Mouse (Mus musculus) granulocyte monocyte progenitor cell, adult 5-6 weeks (primary cell): ENCODE results near the gene Trpc4ap. TPM values are rescaled to one million over a fixed set of nuclear protein-coding genes. Genes with fewer than 3 reads are reported as not detected.
A peak's percentile ranks its signal among the peaks of the same experiment; 100 is the strongest.

Source experiments
- ATAC-seq: replicated peaks from 2 replicates; pipeline ENCODE4 v1.8.0; 2016; ENCODE audit warnings: mild to moderate bottlenecking, moderate TSS enrichment, inconsistent platforms; ENCODE audit not compliant: poor library complexity, severe bottlenecking
- total RNA-seq, 2 experiments: library from RNA; stranded (forward) in 1 of 2; stranded (reverse) in 1 of 2; fragments of 200-712, 200-1000 nt in 1 of 2; fragments of >200 nt in 1 of 2; fragmentation: Nextera tagmentation in 1 of 2; gene quantifications; 2 replicates each; pipeline ENCODE4 v1.2.3; 2014 to 2017

Gene Trpc4ap
- total RNA-seq, 2 experiments from 2014 or later = 89.2 to 106 TPM

GRCm38 (mm10) chr2:155695316-155695715 is 3.1 kb upstream of the Trpc4ap start:
- ATAC-seq = no peak

- ATAC-seq = no peak
These were observed 2.4 kb upstream of the Trpc4ap start for GRCm38 (mm10) chr2:155694564-155694963.

GRCm38 (mm10) chr2:155693136-155693535 is 952 bp upstream of the Trpc4ap start:
- ATAC-seq = no peak

- ATAC-seq = no peak
These were observed 855 bp downstream of the Trpc4ap start for GRCm38 (mm10) chr2:155691336-155691722.

GRCm38 (mm10) chr2:155689211-155689610 is 3.0 kb downstream of the Trpc4ap start:
- no peak for ATAC-seq

GRCm38 (mm10) chr2:155687746-155688145 is 4.4 kb downstream of the Trpc4ap start:
- no peak for ATAC-seq

- no peak for ATAC-seq
These were observed 5.6 kb downstream of the Trpc4ap start for GRCm38 (mm10) chr2:155686572-155686971.

GRCm38 (mm10) chr2:155683821-155684220 is 8.4 kb downstream of the Trpc4ap start:
- no peak for ATAC-seq

GRCm38 (mm10) chr2:155683137-155683536 is 9.0 kb downstream of the Trpc4ap start:
- peak; percentile 42 for ATAC-seq

- peak; percentile 43; the same call in 1 of the 2 replicates for ATAC-seq
These were observed 10.3 kb downstream of the Trpc4ap start for GRCm38 (mm10) chr2:155681874-155682273.

GRCm38 (mm10) chr2:155681194-155681593 is 11.0 kb downstream of the Trpc4ap start:
- no peak for ATAC-seq

GRCm38 (mm10) chr2:155680591-155680990 is 11.6 kb downstream of the Trpc4ap start:
- ATAC-seq = peak; percentile 87

GRCm38 (mm10) chr2:155679586-155680110 is 12.5 kb downstream of the Trpc4ap start:
- no peak for ATAC-seq

- no peak for ATAC-seq
These were observed 17.1 kb downstream of the Trpc4ap start for GRCm38 (mm10) chr2:155675118-155675517.

GRCm38 (mm10) chr2:155673546-155673945 is 18.6 kb downstream of the Trpc4ap start:
- ATAC-seq = peak; percentile 46; the same call in 1 of the 2 replicates

GRCm38 (mm10) chr2:155671236-155671635 is 20.9 kb downstream of the Trpc4ap start:
- no peak for ATAC-seq

GRCm38 (mm10) chr2:155668461-155668860 is 23.7 kb downstream of the Trpc4ap start:
- 0 out of 2 replicates have a peak, but pooled peaks have one; percentile 42 for ATAC-seq

GRCm38 (mm10) chr2:155667881-155668280 is 24.3 kb downstream of the Trpc4ap start:
- no peak for ATAC-seq

GRCm38 (mm10) chr2:155663910-155664460 is 28.2 kb downstream of the Trpc4ap start:
- no peak for ATAC-seq

GRCm38 (mm10) chr2:155663097-155663496 is 29.1 kb downstream of the Trpc4ap start:
- ATAC-seq = no peak

GRCm38 (mm10) chr2:155662390-155662789 is 29.8 kb downstream of the Trpc4ap start:
- no peak for ATAC-seq

GRCm38 (mm10) chr2:155655759-155656372 is 36.3 kb downstream of the Trpc4ap start:
- ATAC-seq = no peak
